Mouse (Mus musculus): ENCODE data around the gene Efcab8. TPM values are rescaled to one million over a fixed set of nuclear protein-coding genes. Genes with fewer than 3 reads are reported as not detected.
"Not testable (repeated sequence)": the region's sequence is repeated elsewhere in the genome, so short reads cannot be mapped to it uniquely, and the experiment has no call there.

Gene Efcab8
- polyA plus RNA-seq, 1 experiment: 0.37 TPM

GRCm38 (mm10) chr2:153824593-153824992, 44.9 kb downstream of the Efcab8 start:
- DNase-seq (ENCODE audit: low spot score): no peak

GRCm38 (mm10) chr2:153825900-153826299, 46.2 kb downstream of the Efcab8 start:
- not testable (repeated sequence) for DNase-seq (ENCODE audit: low spot score)

- DNase-seq (ENCODE audit: low spot score): no peak
Observed at GRCm38 (mm10) chr2:153827171-153827830, 47.6 kb downstream of the Efcab8 start.

- no peak for DNase-seq (ENCODE audit: low spot score)
Observed at GRCm38 (mm10) chr2:153828704-153829103, 49.0 kb downstream of the Efcab8 start.

- no peak for DNase-seq (ENCODE audit: low spot score)
Observed at GRCm38 (mm10) chr2:153833291-153833690, 53.6 kb downstream of the Efcab8 start.

- no peak for DNase-seq (ENCODE audit: low spot score)
Observed at GRCm38 (mm10) chr2:153842854-153843253, 63.1 kb downstream of the Efcab8 start.

- no peak for DNase-seq (ENCODE audit: low spot score)
Observed at GRCm38 (mm10) chr2:153848389-153848788, 68.7 kb downstream of the Efcab8 start.

- no peak for DNase-seq (ENCODE audit: low spot score)
Observed at GRCm38 (mm10) chr2:153850351-153851029, 70.8 kb downstream of the Efcab8 start.

GRCm38 (mm10) chr2:153851030-153851360, 71.3 kb downstream of the Efcab8 start:
- DNase-seq (ENCODE audit: low spot score): no peak

GRCm38 (mm10) chr2:153853544-153853943, 73.8 kb downstream of the Efcab8 start:
- no peak for DNase-seq (ENCODE audit: low spot score)

- DNase-seq (ENCODE audit: low spot score): no peak
Observed at GRCm38 (mm10) chr2:153859581-153859980, 79.8 kb downstream of the Efcab8 start.

GRCm38 (mm10) chr2:153860315-153860714, 80.6 kb downstream of the Efcab8 start:
- DNase-seq (ENCODE audit: low spot score): no peak

- DNase-seq (ENCODE audit: low spot score): no peak
Observed at GRCm38 (mm10) chr2:153860715-153861114, 81.0 kb downstream of the Efcab8 start.

GRCm38 (mm10) chr2:153861960-153862359, 82.2 kb downstream of the Efcab8 start:
- no peak for DNase-seq (ENCODE audit: low spot score)

- DNase-seq (ENCODE audit: low spot score): no peak
Observed at GRCm38 (mm10) chr2:153870984-153871383, 91.3 kb downstream of the Efcab8 start, which contains the start of gene Sun5. Gene Sun5 (minus strand): TSS chr2:153871084.

GRCm38 (mm10) chr2:153874745-153875144, 95.0 kb downstream of the Efcab8 start, which contains the start of gene Bpifb2:
Gene Bpifb2 (plus strand): TSS chr2:153875045.
- DNase-seq (ENCODE audit: low spot score): no peak

Other genes with a start within 250 kb of the Efcab8 start
- gene Nol4l, start 250.0 kb upstream of the Efcab8 start, polyA plus RNA-seq (2012; rRNA removed): 11.7 and 15.8 TPM in 2 replicates
- 33.4 TPM in 2 replicates for gene Commd7, start 147.2 kb upstream of the Efcab8 start, polyA plus RNA-seq (2012; rRNA removed)
- 2.0 and 2.5 TPM in 2 replicates for gene Dnmt3b, start 130.5 kb upstream of the Efcab8 start, polyA plus RNA-seq (2012; rRNA removed)
- not detected in 2 replicates for gene Dnmt3c, start 83.3 kb upstream of the Efcab8 start, polyA plus RNA-seq (2012; rRNA removed)
- 37.1 and 43.2 TPM in 2 replicates for gene Mapre1, start 38.7 kb upstream of the Efcab8 start, polyA plus RNA-seq (2012; rRNA removed)
- gene Sun5, start 91.2 kb downstream of the Efcab8 start, polyA plus RNA-seq (2012; rRNA removed): not detected in 2 replicates
- gene Bpifb2, start 95.1 kb downstream of the Efcab8 start, polyA plus RNA-seq (2012; rRNA removed): not detected in 2 replicates
- 0.07 TPM in 1 of 2 replicates, not detected in the other for gene Bpifb6, start 120.5 kb downstream of the Efcab8 start, polyA plus RNA-seq (2012; rRNA removed)
- not detected in 2 replicates for gene Bpifb3, start 138.3 kb downstream of the Efcab8 start, polyA plus RNA-seq (2012; rRNA removed)
- not detected in 2 replicates for gene Bpifb4, start 158.3 kb downstream of the Efcab8 start, polyA plus RNA-seq (2012; rRNA removed)
- gene Bpifa6, start 195.0 kb downstream of the Efcab8 start, polyA plus RNA-seq (2012; rRNA removed): 0.11 TPM in 1 of 2 replicates, not detected in the other
- gene Bpifa2, start 228.3 kb downstream of the Efcab8 start, polyA plus RNA-seq (2012; rRNA removed): not detected in 2 replicates

Measured in urinary bladder, adult 2 months (tissue).